Mouse (Mus musculus): ENCODE measurements around the gene Ndufaf8.
A peak's percentile ranks its signal among the peaks of the same experiment; 100 is the strongest.

DNA sequence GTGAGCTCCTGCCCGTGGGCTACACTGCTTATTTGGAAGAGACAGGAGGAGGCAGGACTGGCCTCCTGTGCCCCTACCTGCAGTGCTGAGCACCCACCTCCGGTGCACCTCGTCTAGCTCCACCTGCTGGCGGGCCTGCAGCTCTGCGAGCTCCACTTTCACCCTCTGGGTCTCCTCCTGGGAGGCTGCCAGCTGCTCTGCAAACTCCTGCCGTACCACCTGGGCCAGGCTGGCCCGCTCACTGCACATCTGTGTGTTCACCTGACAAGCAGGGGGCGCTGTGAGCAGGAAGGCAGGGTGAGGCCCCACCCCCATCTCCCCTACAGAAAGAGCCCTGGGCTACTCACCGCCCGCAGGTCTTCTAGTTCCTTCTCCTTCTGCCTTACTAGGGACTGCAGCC, 33.4 kb upstream of the Ndufaf8 start:
- TF ChIP-seq CTCF (IDR thresholded peaks at IDR 0.05; ENCODE audit: control insufficient read depth, insufficient read depth, low read length) (peak; percentile 70), POLR2A (IDR thresholded peaks at IDR 0.05; ENCODE audit: borderline replicate concordance, control insufficient read depth, low read depth, low read length) (0 out of 2 replicates have a peak, but pooled peaks have one; percentile 29)
